Mouse (Mus musculus) skeletal muscle tissue, adult 2 months (tissue): Measurements from ENCODE around the gene Sbk1.

Experiments used
- DNase-seq: peaks from one replicate; pipeline ENCODE4 v3.0.0-alpha.2; 2012; ENCODE audit warnings: low read depth, low spot score

Gene Sbk1

DNA sequence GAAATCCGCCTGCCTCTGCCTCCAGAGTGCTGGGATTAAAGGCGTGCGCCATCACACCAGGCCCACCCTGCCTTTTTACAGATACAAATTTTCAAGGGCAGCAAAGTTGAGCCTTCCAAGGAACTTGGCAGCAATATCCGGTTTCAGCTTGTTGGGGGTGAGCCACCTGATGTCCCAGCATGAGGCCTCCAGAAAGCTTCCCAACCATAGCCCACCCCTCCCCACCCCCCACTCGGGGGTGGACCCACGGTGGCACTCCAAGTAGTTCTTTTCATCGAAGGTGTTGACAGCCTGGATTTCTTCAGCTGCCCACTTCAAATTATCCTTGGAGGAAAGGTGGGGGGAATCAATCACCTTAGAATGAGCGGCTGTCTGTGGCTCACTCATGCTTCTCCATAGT lies 66.5 kb downstream of the Sbk1 start:
- no peak for DNase-seq

DNA sequence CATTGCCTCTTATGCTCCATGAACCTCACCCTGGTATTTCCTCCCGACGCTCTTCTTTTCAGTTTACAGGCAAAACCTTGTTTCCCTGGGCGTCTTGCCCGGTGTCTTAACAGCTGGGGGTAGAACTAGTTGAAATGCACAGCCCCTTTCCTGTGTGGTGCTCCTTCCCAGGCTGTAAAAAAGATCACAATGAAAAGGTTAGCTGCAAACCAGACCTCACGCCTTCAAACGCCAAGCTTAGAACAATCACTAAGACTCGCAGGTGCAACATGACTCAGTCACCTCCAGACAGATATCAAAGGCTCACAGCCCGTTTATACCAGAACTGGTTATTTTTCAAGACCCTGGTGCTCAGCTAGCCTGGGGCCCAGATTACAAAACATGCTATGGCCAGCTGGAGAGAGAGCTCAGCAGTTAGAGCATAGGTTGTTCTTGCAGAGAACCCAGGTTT lies 67.1 kb downstream of the Sbk1 start:
- DNase-seq = no peak

DNA sequence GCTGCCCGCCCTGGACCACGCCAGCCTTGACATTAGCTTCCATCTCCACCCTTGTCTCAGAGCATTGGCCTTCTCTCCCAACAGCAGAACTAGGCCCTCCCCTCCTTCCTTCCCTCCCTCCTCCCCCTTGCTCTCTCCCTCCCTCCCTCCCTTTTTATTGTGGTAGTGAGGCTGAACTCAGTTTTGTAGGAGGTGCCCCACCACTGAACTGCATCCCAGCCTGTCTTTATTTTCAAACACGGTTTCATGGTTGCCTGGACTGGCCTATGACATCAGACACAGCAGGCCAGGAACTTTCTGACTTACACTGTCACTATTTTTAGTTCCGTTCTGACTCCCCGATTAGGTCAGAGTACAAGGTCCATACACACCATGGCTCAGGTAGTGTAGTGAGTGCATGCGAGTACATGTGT lies 67.8 kb downstream of the Sbk1 start:
- DNase-seq = no peak

DNA sequence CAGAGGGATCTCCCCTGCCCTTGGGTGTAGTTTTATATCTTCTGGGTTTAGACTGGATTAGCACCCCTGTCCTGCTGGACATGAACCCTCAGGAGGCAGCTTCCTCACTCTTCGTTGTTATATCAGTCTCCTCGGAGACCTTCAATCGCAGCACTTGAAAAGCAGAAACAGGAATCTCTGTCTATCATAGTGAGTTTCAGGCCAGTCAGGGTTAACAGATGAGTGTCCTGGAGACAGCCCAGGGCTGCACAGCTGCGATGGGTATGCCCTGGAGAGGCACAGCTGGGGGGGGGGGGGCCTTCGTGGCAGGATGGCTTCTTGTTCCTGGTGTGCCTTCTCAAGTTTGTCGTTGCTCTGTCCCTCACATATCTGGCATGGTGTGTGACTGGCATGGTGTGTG lies 68.5 kb downstream of the Sbk1 start:
- no peak for DNase-seq
